Mouse (Mus musculus) midbrain, embryonic 15.5 days (tissue): ENCODE measurements at regions not wholly inside any gene's neighbourhood (a gene's known extent, or its start where the extent isn't known, plus 50 kb on each side); places are given as distances from the start of the nearest gene placed in this dataset.
"Not testable (repeated sequence)": the region's sequence is repeated elsewhere in the genome, so short reads cannot be mapped to it uniquely, and the experiment has no call there.

Experiments used
- ATAC-seq: fragments of 200-750 bp; cut with Nextera tagmentation; replicated peaks from 2 replicates; pipeline ENCODE4 v1.8.0; 2017; ENCODE audit warnings: moderate TSS enrichment
- H3K27ac ChIP-seq: fragments of 300-500 bp; sonication (generic); 2 replicates; pipeline ENCODE4 v1.5.1; 2015; ENCODE audit warnings: mild to moderate bottlenecking, inconsistent platforms
- H3K27me3 ChIP-seq: fragments of 300-500 bp; sonication (generic); replicated peaks from 2 replicates; pipeline ENCODE4 v1.6.1; 2015; ENCODE audit warnings: inconsistent platforms
- H3K36me3 ChIP-seq: fragments of 300-500 bp; sonication (generic); replicated peaks from 2 replicates; pipeline ENCODE4 v1.6.1; 2015; ENCODE audit warnings: inconsistent platforms
- H3K4me1 ChIP-seq: fragments of 300-500 bp; sonication (generic); 2 replicates; pipeline ENCODE4 v1.6.1; 2015; ENCODE audit warnings: inconsistent platforms
- H3K4me2 ChIP-seq: fragments of 300-500 bp; sonication (generic); 2 replicates; pipeline ENCODE4 v1.6.1; 2015; ENCODE audit warnings: inconsistent platforms, mild to moderate bottlenecking, moderate library complexity
- H3K4me3 ChIP-seq: fragments of 300-500 bp; sonication (generic); 2 replicates; pipeline ENCODE4 v1.5.1; 2015; ENCODE audit warnings: mild to moderate bottlenecking, inconsistent platforms
- H3K9ac ChIP-seq: fragments of 300-500 bp; sonication (generic); 2 replicates; pipeline ENCODE4 v1.6.1; 2015; ENCODE audit warnings: mild to moderate bottlenecking, inconsistent platforms
- H3K9me3 ChIP-seq: fragments of 300-500 bp; sonication (generic); 2 replicates; pipeline ENCODE4 v1.6.1; 2016; ENCODE audit warnings: inconsistent platforms
- WGBS: fragments of 180-500 bp; shearing (Covaris S2); methylation state at CpG from one replicate; pipeline ENCODE4 v1.1.7; 2015; ENCODE audit warnings: mixed read lengths; 5-methylcytosine and 5-hydroxymethylcytosine counted together

DNA sequence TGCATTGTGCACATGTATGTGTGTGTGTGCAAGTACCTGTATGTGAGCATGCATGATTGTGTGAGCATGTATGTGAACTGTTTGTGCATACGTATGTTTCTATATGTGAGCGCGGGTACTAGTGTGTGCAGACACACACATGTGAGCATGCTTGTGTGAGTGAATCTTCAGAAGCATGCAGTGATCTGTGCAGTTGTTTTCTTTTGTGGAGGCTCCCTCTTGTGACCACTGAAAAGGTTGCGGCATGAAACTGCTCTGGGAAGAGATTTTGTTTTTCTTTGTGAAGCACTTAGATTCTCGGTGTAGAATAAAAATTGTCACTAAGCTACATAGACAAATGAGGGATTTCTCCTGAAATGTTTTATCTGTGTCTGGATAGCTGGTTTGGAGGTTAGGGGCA lies 189.2 kb upstream of the Rapgef5 start:
- H3K36me3 ChIP-seq, H3K4me1 ChIP-seq, H3K4me3 ChIP-seq, H3K4me2 ChIP-seq, H3K27me3 ChIP-seq, H3K9me3 ChIP-seq, H3K9ac ChIP-seq: not testable (repeated sequence)
- 0 out of 2 replicates have a peak overlapping the region, but pooled peaks have one; percentile 17 for H3K27ac ChIP-seq
- WGBS, result 37% methylated on average over 5 of the region's 5 CpGs
- ATAC-seq, result peak; percentile 83

- no peak overlapping the region for H3K4me3 ChIP-seq
- no peaks in the 10 kb centered on the region for H3K9me3 ChIP-seq
- H3K9ac ChIP-seq, result no peak overlapping the region
- no peaks in the 10 kb centered on the region for H3K27me3 ChIP-seq
- H3K4me2 ChIP-seq, result no peak overlapping the region
- H3K27ac ChIP-seq, result no peak overlapping the region
- no peaks in the 10 kb centered on the region for H3K36me3 ChIP-seq
- no peak for ATAC-seq
- H3K4me1 ChIP-seq, result no peaks in the 10 kb centered on the region
These were observed 185.9 kb upstream of the Rapgef5 start for GRCm38 (mm10) chr12:117330418-117330817.

- no peak for ATAC-seq
- Histone ChIP-seq H3K9ac (no peak overlapping the region), H3K9me3 (no peaks in the 10 kb centered on the region), H3K4me2 (no peak overlapping the region), H3K27me3 (no peaks in the 10 kb centered on the region), H3K4me1 (peaks cover 27% of the 10 kb centered on the region), H3K27ac (no peak overlapping the region), H3K36me3 (no peaks in the 10 kb centered on the region), H3K4me3 (no peak overlapping the region)
- WGBS, result 62% methylated on average over 4 of the region's 4 CpGs
These were observed 179.4 kb upstream of the Rapgef5 start for GRCm38 (mm10) chr12:117336856-117337255.

- H3K4me1 ChIP-seq, result peaks cover 62% of the 10 kb centered on the region
- no peak overlapping the region for H3K4me3 ChIP-seq
- ATAC-seq, result no peak
- 33% methylated on average over 6 of the region's 6 CpGs for WGBS
- H3K9me3 ChIP-seq, result no peaks in the 10 kb centered on the region
- peak overlapping the region; percentile 77 for H3K27ac ChIP-seq
- H3K36me3 ChIP-seq, result no peaks in the 10 kb centered on the region
- no peak overlapping the region for H3K9ac ChIP-seq
- no peak overlapping the region for H3K4me2 ChIP-seq
- H3K27me3 ChIP-seq, result no peaks in the 10 kb centered on the region
These were observed 174.0 kb upstream of the Rapgef5 start for GRCm38 (mm10) chr12:117342321-117342720.

DNA sequence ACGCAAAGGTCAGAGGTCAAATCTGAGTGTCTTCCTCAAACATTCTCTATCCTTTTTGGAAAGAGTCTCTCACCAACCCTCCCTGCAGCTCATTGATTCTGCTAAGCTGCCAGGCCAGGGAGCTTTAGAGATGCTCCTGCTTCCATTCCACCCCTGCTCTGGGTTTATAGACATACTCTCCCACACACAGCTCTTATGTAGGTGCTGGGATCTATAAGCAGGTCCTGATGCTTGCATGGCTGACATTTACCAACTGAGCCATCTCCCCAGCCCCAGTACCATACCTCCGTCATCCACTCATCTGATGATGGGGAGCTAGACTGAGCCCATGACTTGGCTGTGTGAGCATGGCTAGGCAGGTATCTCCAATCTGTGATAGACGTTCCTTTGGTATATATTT lies 173.2 kb upstream of the Rapgef5 start:
- WGBS, result 80% methylated on average over 3 of the region's 3 CpGs
- Histone ChIP-seq H3K27ac (peak overlapping the region; percentile 77), H3K9me3 (no peaks in the 10 kb centered on the region), H3K27me3 (no peaks in the 10 kb centered on the region), H3K36me3 (no peaks in the 10 kb centered on the region), H3K9ac (no peak overlapping the region), H3K4me3 (no peak overlapping the region), H3K4me1 (peaks cover 62% of the 10 kb centered on the region), H3K4me2 (no peak overlapping the region)
- ATAC-seq, result no peak

DNA sequence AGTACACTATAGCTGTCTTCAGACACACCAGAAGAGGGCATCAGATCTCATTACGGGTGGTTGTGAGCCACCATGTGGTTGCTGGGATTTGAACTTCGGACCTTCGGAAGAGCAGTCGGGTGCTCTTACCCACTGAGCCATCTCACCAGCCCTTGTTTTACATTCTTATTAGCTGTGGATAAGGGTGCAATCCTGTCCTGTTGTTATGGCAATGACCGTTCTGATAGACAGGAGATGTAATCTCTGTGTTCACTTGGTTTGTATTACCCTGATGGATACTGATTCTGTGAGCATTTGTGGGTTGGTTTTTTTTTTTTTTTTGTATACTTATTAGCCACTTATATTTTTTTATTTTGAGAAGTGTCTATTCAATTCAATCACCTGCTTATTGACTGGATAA lies 172.7 kb upstream of the Rapgef5 start:
- H3K4me3 ChIP-seq, H3K9ac ChIP-seq, H3K9me3 ChIP-seq, H3K4me2 ChIP-seq, H3K36me3 ChIP-seq, ATAC-seq, H3K27me3 ChIP-seq: not testable (repeated sequence)
- peaks cover 62% of the 10 kb centered on the region for H3K4me1 ChIP-seq
- WGBS, result 52% methylated on average over 5 of the region's 5 CpGs
- H3K27ac ChIP-seq, result peak overlapping the region; percentile 77

GRCm38 (mm10) chr12:117344266-117345087 lies 171.8 kb upstream of the Rapgef5 start:
- H3K4me1 ChIP-seq, result peaks cover 62% of the 10 kb centered on the region
- H3K9ac ChIP-seq, result no peak overlapping the region
- ATAC-seq, result peak; percentile 63
- peak overlapping the region; percentile 46 for H3K4me2 ChIP-seq
- no peak overlapping the region for H3K4me3 ChIP-seq
- no peaks in the 10 kb centered on the region for H3K36me3 ChIP-seq
- no peaks in the 10 kb centered on the region for H3K27me3 ChIP-seq
- 17% methylated on average over 11 of the region's 11 CpGs for WGBS
- peak overlapping the region; percentile 99 for H3K27ac ChIP-seq
- H3K9me3 ChIP-seq, result no peaks in the 10 kb centered on the region

DNA sequence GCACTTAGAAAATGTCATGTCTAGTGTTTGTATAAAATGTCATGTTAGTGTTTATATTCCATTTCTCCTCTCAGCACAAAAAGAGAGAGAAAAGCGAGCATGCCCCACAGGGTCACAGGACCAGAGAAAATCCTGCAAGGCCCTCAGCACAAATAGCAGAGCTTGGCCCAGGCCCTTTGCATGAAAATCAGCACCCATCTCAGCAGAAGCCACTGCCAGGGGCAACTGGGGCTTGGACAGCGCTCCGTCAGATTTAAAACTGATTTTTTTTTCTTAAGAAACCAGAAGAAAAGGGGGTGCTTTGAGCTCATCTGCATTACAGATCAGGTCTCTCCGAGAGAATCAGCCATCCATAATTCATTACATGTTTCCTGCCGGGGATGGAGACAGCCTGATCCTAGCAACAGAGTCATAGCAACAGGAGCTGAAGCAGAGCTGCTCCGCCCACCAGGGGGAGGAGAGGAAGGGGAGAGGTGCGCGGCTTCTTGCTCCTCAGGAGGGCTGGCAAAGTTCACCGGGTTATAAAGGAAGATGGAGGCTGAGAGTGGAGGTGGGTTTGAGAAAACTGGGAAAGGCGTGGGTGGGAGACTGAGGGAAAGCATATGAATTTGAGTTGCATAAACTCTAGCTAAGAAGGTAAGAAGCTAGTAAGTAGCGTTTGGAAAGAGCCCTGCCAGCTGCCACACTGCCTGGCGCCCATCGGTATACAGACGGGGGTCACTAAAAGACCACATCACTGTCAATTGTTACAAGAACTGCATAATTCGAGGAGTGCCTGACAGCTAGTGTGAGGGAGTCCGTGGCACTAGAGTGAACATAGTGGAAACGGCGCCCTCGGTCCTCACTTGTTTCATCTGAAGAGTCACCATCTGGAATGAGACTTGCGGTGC lies 170.9 kb upstream of the Rapgef5 start:
- ATAC-seq, result peak; percentile 95
- Histone ChIP-seq H3K9ac (peak overlapping the region; percentile 45), H3K4me1 (peaks cover 62% of the 10 kb centered on the region), H3K36me3 (no peaks in the 10 kb centered on the region), H3K4me2 (peak overlapping the region; percentile 46), H3K4me3 (peak overlapping the region; percentile 24), H3K27ac (peak overlapping the region; percentile 99), H3K9me3 (no peaks in the 10 kb centered on the region), H3K27me3 (no peaks in the 10 kb centered on the region)
- 8% methylated on average over 20 of the region's 20 CpGs for WGBS

GRCm38 (mm10) chr12:117346091-117346490 lies 170.2 kb upstream of the Rapgef5 start:
- peak overlapping the region; percentile 46; the same call in 1 of the 2 replicates for H3K4me2 ChIP-seq
- WGBS, result 71% methylated on average over 2 of the region's 2 CpGs
- H3K9me3 ChIP-seq, result no peaks in the 10 kb centered on the region
- H3K27me3 ChIP-seq, result no peaks in the 10 kb centered on the region
- no peak overlapping the region for H3K4me3 ChIP-seq
- H3K27ac ChIP-seq, result peak overlapping the region; percentile 99
- peaks cover 54% of the 10 kb centered on the region for H3K4me1 ChIP-seq
- ATAC-seq, result 0 out of 2 replicates have a peak, but pooled peaks have one; percentile 1
- H3K36me3 ChIP-seq, result no peaks in the 10 kb centered on the region
- H3K9ac ChIP-seq, result no peak overlapping the region

DNA sequence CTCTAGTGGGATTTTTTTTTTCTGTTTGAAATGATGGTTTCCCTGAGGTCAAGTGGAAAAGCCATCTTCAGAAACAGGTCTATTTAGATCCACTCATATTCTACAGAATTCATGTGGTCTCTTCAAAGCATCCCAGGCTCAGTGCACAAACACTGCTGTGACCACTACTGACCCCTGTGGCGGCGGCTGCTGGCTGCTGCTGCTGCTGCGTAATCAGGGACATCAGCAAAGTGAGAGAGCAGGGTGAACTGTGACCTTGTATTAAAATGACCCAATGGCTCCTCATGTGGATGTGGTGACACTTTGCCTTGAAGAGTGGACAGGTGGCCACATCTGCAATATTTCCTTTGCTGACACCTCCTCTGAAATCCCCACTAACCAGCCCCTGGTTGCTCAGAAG lies 169.1 kb upstream of the Rapgef5 start:
- Histone ChIP-seq H3K36me3 (no peaks in the 10 kb centered on the region), H3K9ac (no peak overlapping the region), H3K27ac (peak overlapping the region; percentile 99; the same call in 1 of the 2 replicates), H3K4me2 (no peak overlapping the region), H3K4me1 (peaks cover 44% of the 10 kb centered on the region), H3K9me3 (no peaks in the 10 kb centered on the region), H3K27me3 (no peaks in the 10 kb centered on the region), H3K4me3 (no peak overlapping the region)
- no peak for ATAC-seq
- WGBS, result 36% methylated on average over 3 of the region's 3 CpGs

DNA sequence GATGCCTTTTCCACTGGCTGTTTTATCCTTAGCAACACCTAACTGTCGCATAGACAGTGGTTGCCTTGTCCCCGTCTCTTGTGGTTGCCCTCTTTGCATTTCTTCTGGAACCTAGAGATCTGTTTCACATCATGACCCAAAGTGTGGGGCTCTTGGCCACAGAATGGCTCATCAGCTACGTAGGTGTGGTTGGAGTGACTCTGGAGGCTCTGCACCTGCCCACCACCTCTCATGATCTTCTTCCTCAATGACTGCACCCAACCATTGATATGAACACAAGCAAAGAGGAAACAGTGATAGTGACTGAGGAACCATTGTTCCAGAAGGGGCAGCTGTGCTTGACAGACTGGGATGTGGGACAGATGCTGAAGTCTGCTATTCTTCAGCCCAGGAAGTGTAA lies 167.8 kb upstream of the Rapgef5 start:
- peaks cover 32% of the 10 kb centered on the region for H3K4me1 ChIP-seq
- H3K36me3 ChIP-seq, result no peaks in the 10 kb centered on the region
- no peak for ATAC-seq
- 91% methylated on average over 3 of the region's 3 CpGs for WGBS
- H3K27ac ChIP-seq, result no peak overlapping the region
- H3K9ac ChIP-seq, result no peak overlapping the region
- no peak overlapping the region for H3K4me2 ChIP-seq
- no peaks in the 10 kb centered on the region for H3K9me3 ChIP-seq
- no peaks in the 10 kb centered on the region for H3K27me3 ChIP-seq
- no peak overlapping the region for H3K4me3 ChIP-seq

DNA sequence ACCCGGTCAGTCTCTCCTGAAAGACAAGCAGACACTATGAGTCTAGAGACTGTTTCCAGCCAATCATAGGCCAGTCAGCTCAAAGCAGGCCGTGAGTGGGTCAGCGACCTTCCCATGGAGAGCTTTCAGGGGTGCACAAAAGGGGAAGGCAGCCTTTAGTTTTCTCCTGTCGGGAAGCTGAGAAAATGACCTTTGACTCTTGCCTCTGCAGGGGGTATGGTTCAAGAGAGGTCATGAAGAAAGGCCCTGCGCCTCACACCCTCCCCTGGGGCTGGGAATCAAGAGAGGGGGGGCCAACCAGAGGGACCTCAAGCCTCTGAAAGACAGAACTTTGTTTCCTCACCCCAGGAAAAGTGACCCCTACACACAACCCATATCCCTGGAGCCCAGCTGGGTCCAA lies 164.4 kb upstream of the Rapgef5 start:
- Histone ChIP-seq H3K9me3 (no peaks in the 10 kb centered on the region), H3K27me3 (no peaks in the 10 kb centered on the region), H3K4me3 (no peak overlapping the region), H3K9ac (no peak overlapping the region), H3K27ac (no peak overlapping the region), H3K4me1 (peaks cover 4% of the 10 kb centered on the region), H3K4me2 (no peak overlapping the region), H3K36me3 (no peaks in the 10 kb centered on the region)
- ATAC-seq, result no peak
- WGBS, result 9% methylated on average over 5 of the region's 5 CpGs
